Mouse (Mus musculus): Measurements from ENCODE around the gene Grm1. TPM values are rescaled to one million over a fixed set of nuclear protein-coding genes. Genes with fewer than 3 reads are reported as not detected.

Grm1 gene
- polyA plus RNA-seq, 1 experiment from 2014 or later, result 0.03 TPM

DNA sequence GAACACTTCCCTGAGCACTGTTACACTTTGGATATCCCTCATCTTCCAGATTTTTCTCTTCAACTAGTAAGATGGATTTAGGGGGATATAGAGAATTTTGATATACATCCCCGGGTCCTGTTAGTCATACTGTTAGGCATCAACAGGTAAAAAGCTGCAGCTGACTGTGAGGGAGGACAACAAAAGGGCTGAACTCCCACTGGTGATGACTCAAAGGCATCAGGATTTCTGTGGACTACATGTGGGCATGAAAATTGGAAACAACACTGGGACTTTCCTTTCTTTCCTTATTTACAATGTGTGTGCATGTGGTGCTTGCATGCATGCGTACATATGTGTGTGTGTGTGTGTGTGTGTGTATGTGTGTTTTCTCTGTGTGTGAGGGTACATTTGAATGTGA, 215.9 kb downstream of the Grm1 start:
- 85% methylated on average over 2 of the region's 2 CpGs for WGBS
- no peak for ATAC-seq (ENCODE audit: insufficient number of reproducible peaks, low FRiP score, low TSS enrichment, low read depth)

GRCm38 (mm10) chr10:10864759-10865158, 217.4 kb downstream of the Grm1 start:
- Histone ChIP-seq H3K9me3 (no peaks in the 10 kb centered on the region), H3K36me3 (no peaks in the 10 kb centered on the region), H3K4me2 (no peak overlapping the region), H3K27ac (no peak overlapping the region), H3K4me1 (0 out of 2 replicates have a peak, but pooled peaks cover 2% of the 10 kb centered on the region), H3K4me3 (no peak overlapping the region), H3K27me3 (no peaks in the 10 kb centered on the region), H3K9ac (no peak overlapping the region)
- ATAC-seq (ENCODE audit: insufficient number of reproducible peaks, low FRiP score, low TSS enrichment, low read depth), result no peak
- WGBS, result 39% methylated on average over 5 of the region's 5 CpGs

More for the DNA sequence above, 215.9 kb downstream of the Grm1 start:
- H3K9me3 ChIP-seq, result no peaks in the 10 kb centered on the region
- no peak overlapping the region for H3K4me2 ChIP-seq
- H3K9ac ChIP-seq, result no peak overlapping the region
- no peak overlapping the region for H3K27ac ChIP-seq
- no peaks in the 10 kb centered on the region for H3K27me3 ChIP-seq
- no peaks in the 10 kb centered on the region for H3K36me3 ChIP-seq
- no peak overlapping the region for H3K4me3 ChIP-seq
- 0 out of 2 replicates have a peak, but pooled peaks cover 2% of the 10 kb centered on the region for H3K4me1 ChIP-seq

DNA sequence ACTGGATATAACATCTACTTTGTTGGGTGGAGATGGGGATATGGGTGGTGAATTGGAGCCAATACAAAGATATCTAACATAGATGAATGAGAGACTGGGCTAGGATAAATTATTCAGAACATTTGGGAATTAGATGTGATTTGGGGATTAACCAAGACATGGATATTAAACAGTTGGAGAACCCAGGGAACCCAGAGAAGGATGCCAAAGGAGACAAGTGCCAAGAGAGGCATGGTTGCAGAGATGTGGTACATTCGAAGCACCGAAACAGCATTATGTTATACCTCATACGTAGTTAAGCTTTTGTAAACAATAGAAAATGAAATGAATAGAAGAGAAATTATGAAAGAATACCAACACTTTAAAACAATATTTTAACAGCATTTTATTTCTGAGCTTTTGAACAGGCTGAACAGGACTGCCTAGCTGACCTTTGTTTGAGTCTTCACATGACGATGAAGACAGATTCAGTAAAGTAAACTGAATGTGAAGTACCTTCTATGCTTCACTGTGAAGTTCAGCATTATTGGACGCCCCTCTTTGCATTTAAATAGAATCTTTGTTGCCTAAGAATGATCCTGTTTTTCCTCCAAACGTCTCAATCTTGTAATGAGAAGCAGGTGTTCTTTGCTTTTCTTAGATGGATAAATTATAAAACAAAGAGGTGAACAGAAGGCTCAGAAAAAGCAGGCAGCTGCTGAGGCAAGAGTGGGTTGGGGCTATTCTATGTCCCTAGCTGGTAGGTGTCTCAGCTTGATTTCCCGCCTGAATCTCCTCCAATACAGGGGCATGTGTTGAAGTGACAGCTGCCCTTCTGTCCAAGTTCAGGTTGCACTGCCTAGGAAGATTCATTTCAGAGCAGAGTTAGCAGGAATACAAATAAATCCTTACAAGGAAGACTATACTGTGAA, 234.5 kb downstream of the Grm1 start:
- no peaks in the 10 kb centered on the region for H3K36me3 ChIP-seq
- 61% methylated on average over 7 of the region's 7 CpGs for WGBS
- no peak for ATAC-seq (ENCODE audit: insufficient number of reproducible peaks, low FRiP score, low TSS enrichment, low read depth)
- H3K27me3 ChIP-seq, result no peaks in the 10 kb centered on the region
- no peaks in the 10 kb centered on the region for H3K9me3 ChIP-seq
- no peak overlapping the region for H3K4me2 ChIP-seq
- no peak overlapping the region for H3K27ac ChIP-seq
- no peak overlapping the region for H3K4me3 ChIP-seq
- H3K4me1 ChIP-seq, result no peaks in the 10 kb centered on the region
- no peak overlapping the region for H3K9ac ChIP-seq

GRCm38 (mm10) chr10:10845059-10845685, 237.0 kb downstream of the Grm1 start:
- no peaks in the 10 kb centered on the region for H3K27me3 ChIP-seq
- H3K9me3 ChIP-seq, result no peaks in the 10 kb centered on the region
- no peaks in the 10 kb centered on the region for H3K36me3 ChIP-seq
- no peak overlapping the region for H3K4me2 ChIP-seq
- H3K4me3 ChIP-seq, result no peak overlapping the region
- ATAC-seq (ENCODE audit: insufficient number of reproducible peaks, low FRiP score, low TSS enrichment, low read depth), result no peak
- WGBS, result 57% methylated on average over 5 of the region's 5 CpGs
- H3K27ac ChIP-seq, result no peak overlapping the region
- H3K4me1 ChIP-seq, result no peaks in the 10 kb centered on the region
- no peak overlapping the region for H3K9ac ChIP-seq

DNA sequence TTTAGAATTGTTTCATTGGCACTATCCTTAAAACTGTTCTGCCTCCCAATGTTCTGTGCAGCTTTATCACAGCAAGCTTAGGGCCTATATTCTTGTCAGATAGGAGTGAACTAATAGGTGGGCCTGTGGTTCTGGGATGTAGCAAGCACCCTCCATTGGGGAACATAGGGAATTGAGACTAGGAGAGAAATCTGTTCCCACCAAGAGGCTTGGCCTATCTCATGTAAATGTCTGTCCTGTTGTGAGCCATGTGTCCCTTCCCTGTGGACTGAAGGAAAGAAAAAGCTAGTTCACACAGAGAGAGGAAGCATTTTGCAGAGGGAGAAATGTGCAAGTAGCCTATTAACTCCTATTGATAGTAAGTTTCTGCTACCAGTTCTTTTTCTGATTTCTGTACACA, 246.8 kb downstream of the Grm1 start:
- Histone ChIP-seq H3K9ac (no peak overlapping the region), H3K4me2 (no peak overlapping the region), H3K4me3 (no peak overlapping the region), H3K27ac (no peak overlapping the region), H3K4me1 (no peaks in the 10 kb centered on the region), H3K9me3 (no peaks in the 10 kb centered on the region), H3K36me3 (no peaks in the 10 kb centered on the region), H3K27me3 (no peaks in the 10 kb centered on the region)
- no peak for ATAC-seq (ENCODE audit: insufficient number of reproducible peaks, low FRiP score, low TSS enrichment, low read depth)

DNA sequence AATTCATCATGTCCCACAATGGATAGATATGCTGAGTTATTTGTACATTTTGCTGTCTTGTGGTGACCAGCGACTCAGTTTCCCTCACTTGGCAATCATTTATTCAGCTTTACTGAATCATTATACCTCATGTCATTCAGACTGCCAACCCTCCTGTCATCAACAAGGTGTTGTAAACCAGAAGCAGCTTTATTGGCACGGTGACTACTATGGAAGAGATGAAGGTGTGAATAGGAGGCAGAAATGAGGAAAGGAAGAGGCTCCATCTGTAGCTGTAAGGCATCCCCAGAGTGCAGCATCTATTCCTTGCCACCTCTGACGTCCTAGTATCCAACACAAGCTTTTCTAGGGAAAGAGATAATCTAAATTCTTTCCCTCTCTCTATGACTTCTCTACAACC, 247.3 kb downstream of the Grm1 start:
- Histone ChIP-seq H3K4me2 (no peak overlapping the region), H3K9me3 (no peaks in the 10 kb centered on the region), H3K4me1 (no peaks in the 10 kb centered on the region), H3K27me3 (no peaks in the 10 kb centered on the region), H3K4me3 (no peak overlapping the region), H3K36me3 (no peaks in the 10 kb centered on the region), H3K27ac (no peak overlapping the region), H3K9ac (no peak overlapping the region)
- ATAC-seq (ENCODE audit: insufficient number of reproducible peaks, low FRiP score, low TSS enrichment, low read depth), result no peak
- WGBS, result 75% methylated on average over 3 of the region's 3 CpGs

DNA sequence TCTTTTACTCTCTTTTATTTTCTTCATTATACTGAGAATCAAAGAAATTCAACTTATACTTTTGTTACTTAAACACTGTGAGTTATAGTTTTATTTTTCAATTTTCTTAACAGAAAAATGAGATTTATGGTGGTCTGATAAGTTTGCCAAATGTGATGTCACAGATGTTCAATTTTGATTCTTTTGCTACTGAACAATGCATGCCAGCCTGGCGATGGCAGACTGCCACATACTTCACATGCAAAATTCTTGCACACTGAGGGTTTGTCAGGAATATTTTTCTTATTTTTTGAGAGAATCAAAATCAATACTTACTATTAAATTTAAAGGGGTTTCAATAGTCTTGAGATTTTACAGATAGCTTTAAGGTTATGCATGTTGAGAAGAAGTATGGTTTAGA, 251.0 kb downstream of the Grm1 start:
- H3K36me3 ChIP-seq, result no peaks in the 10 kb centered on the region
- 77% methylated on average over 1 of the region's 1 CpGs for WGBS

DNA sequence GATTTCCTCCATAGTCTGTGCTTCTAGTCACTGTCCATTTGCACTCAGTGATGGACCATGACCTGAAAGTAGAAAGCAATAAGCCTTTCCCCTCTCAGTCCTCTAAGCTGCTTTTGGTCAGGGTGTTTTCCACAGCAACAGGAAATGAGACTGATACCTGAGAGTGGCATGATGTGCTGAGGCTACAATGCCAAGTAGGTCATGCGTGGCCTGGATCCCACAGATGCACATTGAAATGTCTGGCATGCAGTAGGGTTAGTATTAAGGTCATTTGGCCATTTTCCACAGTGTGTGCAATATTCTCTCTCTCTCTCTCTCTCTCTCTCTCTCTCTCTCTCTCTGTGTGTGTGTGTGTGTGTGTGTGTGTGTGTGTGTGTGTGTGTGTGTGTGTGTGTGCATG, 254.8 kb downstream of the Grm1 start:
- Histone ChIP-seq H3K4me2 (no peak overlapping the region), H3K9ac (no peak overlapping the region), H3K4me3 (no peak overlapping the region), H3K36me3 (no peaks in the 10 kb centered on the region), H3K27me3 (no peaks in the 10 kb centered on the region), H3K27ac (no peak overlapping the region), H3K4me1 (no peaks in the 10 kb centered on the region), H3K9me3 (no peaks in the 10 kb centered on the region)
- no peak for ATAC-seq (ENCODE audit: insufficient number of reproducible peaks, low FRiP score, low TSS enrichment, low read depth)
- WGBS, result 48% methylated on average over 1 of the region's 1 CpGs

More for the DNA sequence above, 251.0 kb downstream of the Grm1 start:
- Histone ChIP-seq H3K4me3 (no peak overlapping the region), H3K9me3 (no peaks in the 10 kb centered on the region), H3K9ac (no peak overlapping the region), H3K27me3 (no peaks in the 10 kb centered on the region), H3K27ac (no peak overlapping the region), H3K4me1 (no peaks in the 10 kb centered on the region), H3K4me2 (no peak overlapping the region)
- no peak for ATAC-seq (ENCODE audit: insufficient number of reproducible peaks, low FRiP score, low TSS enrichment, low read depth)

DNA sequence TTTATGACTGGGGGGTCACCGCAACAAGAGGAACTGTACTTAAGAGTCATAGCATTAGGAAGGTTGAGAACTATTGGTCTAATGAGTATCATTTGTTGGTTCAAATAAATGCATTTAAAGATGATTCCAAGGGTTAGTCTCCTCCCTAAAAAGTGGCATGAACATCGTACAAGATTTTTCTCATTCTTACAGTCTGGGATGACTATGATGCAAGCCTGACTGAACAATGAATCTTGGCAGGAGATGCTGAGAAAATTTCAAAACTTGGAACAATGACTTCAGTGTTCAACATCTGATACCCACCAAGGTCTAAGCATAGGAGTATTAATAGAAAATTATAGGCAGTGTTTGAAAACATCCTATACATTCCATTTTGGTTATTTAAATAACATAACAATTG, 264.1 kb downstream of the Grm1 start:
- no peak overlapping the region for H3K4me3 ChIP-seq
- ATAC-seq (ENCODE audit: insufficient number of reproducible peaks, low FRiP score, low TSS enrichment, low read depth), result no peak
- H3K27me3 ChIP-seq, result no peaks in the 10 kb centered on the region
- H3K9me3 ChIP-seq, result no peaks in the 10 kb centered on the region
- WGBS, result 72% methylated on average over 2 of the region's 2 CpGs
- H3K36me3 ChIP-seq, result no peaks in the 10 kb centered on the region
- H3K27ac ChIP-seq, result no peak overlapping the region
- no peaks in the 10 kb centered on the region for H3K4me1 ChIP-seq
- H3K4me2 ChIP-seq, result no peak overlapping the region
- H3K9ac ChIP-seq, result no peak overlapping the region

GRCm38 (mm10) chr10:10814631-10815216, 267.4 kb downstream of the Grm1 start:
- Histone ChIP-seq H3K4me1 (no peaks in the 10 kb centered on the region), H3K27me3 (no peaks in the 10 kb centered on the region), H3K4me3 (no peak overlapping the region), H3K27ac (no peak overlapping the region), H3K9me3 (no peaks in the 10 kb centered on the region), H3K36me3 (no peaks in the 10 kb centered on the region), H3K4me2 (no peak overlapping the region), H3K9ac (no peak overlapping the region)
- no peak for ATAC-seq (ENCODE audit: insufficient number of reproducible peaks, low FRiP score, low TSS enrichment, low read depth)
- WGBS, result 63% methylated on average over 2 of the region's 2 CpGs

DNA sequence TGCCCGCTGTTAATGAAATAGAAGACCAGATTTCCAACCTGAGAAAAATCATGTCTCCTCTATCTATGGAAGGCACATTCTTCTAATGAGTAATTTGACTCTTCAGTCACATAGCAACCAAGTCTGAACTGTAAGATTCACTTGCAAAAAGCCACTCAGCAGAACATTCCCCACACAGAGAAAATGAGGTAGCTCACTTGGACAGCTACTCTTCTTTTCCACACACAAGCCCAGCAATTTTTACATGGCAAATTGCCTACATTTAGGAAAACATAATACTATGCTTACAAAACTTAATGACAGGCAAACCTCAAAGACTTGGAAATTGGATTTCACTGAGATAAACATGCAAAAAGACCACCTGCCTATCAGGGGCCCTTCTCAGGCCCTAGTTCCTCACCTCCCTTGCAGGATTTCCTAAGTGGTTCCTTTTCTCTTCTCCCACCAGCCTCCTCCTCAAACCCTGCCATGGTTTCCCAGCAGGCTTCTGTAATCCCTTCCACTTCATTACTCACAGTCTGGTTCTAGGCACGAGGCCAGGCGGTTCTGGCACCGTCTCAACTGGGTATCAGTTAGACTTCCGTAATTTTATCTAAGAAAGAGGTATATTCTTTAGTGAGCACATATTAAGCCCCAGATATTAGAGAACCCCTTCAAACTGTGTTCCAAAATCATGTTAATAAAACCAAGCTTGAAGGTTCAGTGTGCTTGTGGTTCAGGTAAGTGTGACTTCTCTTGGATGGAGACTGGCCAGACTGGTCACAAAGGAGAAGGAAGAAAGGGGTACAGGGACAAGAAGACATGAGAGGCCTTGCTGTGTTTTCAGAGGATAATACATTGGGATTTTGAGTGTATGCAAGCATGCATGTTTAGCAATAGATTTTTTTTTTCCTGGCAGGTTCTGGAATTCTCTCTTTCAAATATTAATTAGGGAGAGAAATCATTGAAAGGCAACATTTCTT, 269.1 kb downstream of the Grm1 start:
- Histone ChIP-seq H3K9me3 (no peaks in the 10 kb centered on the region), H3K4me1 (no peaks in the 10 kb centered on the region), H3K27ac (no peak overlapping the region), H3K36me3 (no peaks in the 10 kb centered on the region), H3K9ac (no peak overlapping the region), H3K27me3 (no peaks in the 10 kb centered on the region), H3K4me2 (no peak overlapping the region), H3K4me3 (no peak overlapping the region)
- 60% methylated on average over 5 of the region's 5 CpGs for WGBS
- ATAC-seq (ENCODE audit: insufficient number of reproducible peaks, low FRiP score, low TSS enrichment, low read depth), result no peak
